Mouse (Mus musculus): ENCODE results near the gene Dhdh.
"Not testable (repeated sequence)": the region's sequence is repeated elsewhere in the genome, so short reads cannot be mapped to it uniquely, and the experiment has no call there.

The Dhdh gene

GRCm38 (mm10) chr7:45482166-45482565 is 6.4 kb downstream of the Dhdh start:
- H3K4me1 ChIP-seq (replicated peaks; ENCODE audit: low read depth, low read length) = peaks cover 46% of the 10 kb centered on the region
- no peaks in the 10 kb centered on the region for H3K9me3 ChIP-seq (ENCODE audit: low read length)
- H3K4me3 ChIP-seq (replicated peaks; ENCODE audit: low read length) = no peak overlapping the region
- TF ChIP-seq CTCF (conservative IDR thresholded peaks at IDR 0.05; ENCODE audit: low read length) (no peak), POU5F1 (IDR thresholded peaks at IDR 0.05; ENCODE audit: borderline replicate concordance, low read length) (no peak), NANOG (IDR thresholded peaks at IDR 0.05; ENCODE audit: borderline replicate concordance, low read length) (no peak)
- no peaks in the 10 kb centered on the region for H3K27me3 ChIP-seq (ENCODE audit: insufficient read depth, low read length)
- peaks cover 59% of the 10 kb centered on the region for H3K36me3 ChIP-seq (ENCODE audit: insufficient read depth, low read length)

DNA sequence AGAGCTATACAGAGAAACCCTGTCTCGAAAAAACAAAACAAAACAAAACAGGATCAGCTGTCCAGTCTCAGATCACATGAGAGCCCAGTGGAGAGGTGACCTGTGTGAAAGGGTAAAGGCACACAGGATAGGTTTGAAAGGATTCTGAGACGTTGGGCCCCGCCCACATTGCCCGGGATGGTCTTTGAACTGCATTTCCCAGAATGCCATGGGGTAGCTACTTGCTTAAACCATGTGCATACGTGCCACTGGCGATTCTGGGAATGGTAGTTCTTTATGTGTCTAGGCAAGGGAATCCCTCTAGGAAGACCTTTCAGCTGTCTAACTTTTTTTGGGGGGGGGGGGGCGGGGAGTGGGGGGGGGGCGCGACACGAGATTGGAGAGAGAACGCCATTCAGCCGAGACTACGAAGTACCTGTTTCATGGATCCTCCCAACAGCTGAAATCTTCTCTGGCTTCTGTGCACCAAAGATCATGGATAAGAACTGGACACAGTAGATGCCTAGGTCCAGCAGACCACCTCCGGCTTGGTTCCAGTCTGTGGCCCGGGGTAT is 7.2 kb downstream of the Dhdh start, which contains the start of gene Tulp2:
Tulp2 (plus strand) TSS at position 504 of the 554 bp plus-strand sequence.
- H3K4me1 ChIP-seq (replicated peaks; ENCODE audit: low read depth, low read length) = peaks cover 47% of the 10 kb centered on the region
- no peaks in the 10 kb centered on the region for H3K9me3 ChIP-seq (ENCODE audit: low read length)
- TF ChIP-seq POU5F1 (IDR thresholded peaks at IDR 0.05; ENCODE audit: borderline replicate concordance, low read length) = no peak
- no peak for TF ChIP-seq CTCF (conservative IDR thresholded peaks at IDR 0.05; ENCODE audit: low read length)
- no peak for TF ChIP-seq NANOG (IDR thresholded peaks at IDR 0.05; ENCODE audit: borderline replicate concordance, low read length)
- no peak within 1 kb of the TSS for H3K4me3 ChIP-seq (replicated peaks; ENCODE audit: low read length)
- H3K36me3 ChIP-seq (ENCODE audit: insufficient read depth, low read length) = peaks cover 58% of the 10 kb centered on the region
- no peaks in the 10 kb centered on the region for H3K27me3 ChIP-seq (ENCODE audit: insufficient read depth, low read length)

DNA sequence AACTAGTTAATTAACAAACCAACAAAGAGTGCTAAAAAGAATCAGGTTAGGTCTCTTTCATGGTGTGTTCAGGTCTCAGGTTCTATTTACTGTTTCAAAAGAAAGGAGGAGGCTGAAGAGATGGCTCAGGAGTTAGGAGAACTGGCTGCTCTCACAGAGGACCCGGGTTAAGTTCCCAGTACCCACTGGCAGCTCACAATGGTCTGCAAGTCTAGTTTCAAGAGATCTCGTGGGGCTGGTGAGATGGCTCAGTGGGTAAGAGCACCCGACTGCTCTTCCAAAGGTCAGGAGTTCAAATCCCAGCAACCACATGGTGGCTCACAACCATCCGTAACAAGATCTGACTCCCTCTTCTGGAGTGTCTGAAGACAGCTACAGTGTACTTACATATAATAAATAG is 8.3 kb downstream of the Dhdh start:
- H3K27me3 ChIP-seq (ENCODE audit: insufficient read depth, low read length); H3K9me3 ChIP-seq (ENCODE audit: low read length); H3K4me3 ChIP-seq (replicated peaks; ENCODE audit: low read length): not testable (repeated sequence)
- Histone ChIP-seq H3K4me1 (replicated peaks; ENCODE audit: low read depth, low read length) (peaks cover 51% of the 10 kb centered on the region), H3K36me3 (ENCODE audit: insufficient read depth, low read length) (peaks cover 49% of the 10 kb centered on the region)

GRCm38 (mm10) chr7:45478774-45479173 is 9.8 kb downstream of the Dhdh start:
- H3K4me3 ChIP-seq (replicated peaks; ENCODE audit: low read length) = no peak overlapping the region
- H3K27me3 ChIP-seq (ENCODE audit: insufficient read depth, low read length) = no peaks in the 10 kb centered on the region
- TF ChIP-seq CTCF (conservative IDR thresholded peaks at IDR 0.05; ENCODE audit: low read length) (no peak), POU5F1 (IDR thresholded peaks at IDR 0.05; ENCODE audit: borderline replicate concordance, low read length) (no peak), NANOG (IDR thresholded peaks at IDR 0.05; ENCODE audit: borderline replicate concordance, low read length) (no peak)
- peaks cover 61% of the 10 kb centered on the region for H3K4me1 ChIP-seq (replicated peaks; ENCODE audit: low read depth, low read length)
- H3K36me3 ChIP-seq (ENCODE audit: insufficient read depth, low read length) = peaks cover 42% of the 10 kb centered on the region
- no peaks in the 10 kb centered on the region for H3K9me3 ChIP-seq (ENCODE audit: low read length)

GRCm38 (mm10) chr7:45477003-45477402 is 11.6 kb downstream of the Dhdh start:
- Histone ChIP-seq H3K36me3 (ENCODE audit: insufficient read depth, low read length) (peaks cover 32% of the 10 kb centered on the region), H3K4me1 (replicated peaks; ENCODE audit: low read depth, low read length) (peaks cover 55% of the 10 kb centered on the region), H3K27me3 (ENCODE audit: insufficient read depth, low read length) (no peaks in the 10 kb centered on the region), H3K4me3 (replicated peaks; ENCODE audit: low read length) (no peak overlapping the region), H3K9me3 (ENCODE audit: low read length) (no peaks in the 10 kb centered on the region)
- no peak for TF ChIP-seq NANOG (IDR thresholded peaks at IDR 0.05; ENCODE audit: borderline replicate concordance, low read length)
- TF ChIP-seq CTCF (conservative IDR thresholded peaks at IDR 0.05; ENCODE audit: low read length) = peak; percentile 53

- H3K27me3 ChIP-seq (ENCODE audit: insufficient read depth, low read length) = no peaks in the 10 kb centered on the region
- no peak overlapping the region for H3K4me3 ChIP-seq (replicated peaks; ENCODE audit: low read length)
- H3K36me3 ChIP-seq (ENCODE audit: insufficient read depth, low read length) = peaks cover 32% of the 10 kb centered on the region
- no peak for TF ChIP-seq POU5F1 (IDR thresholded peaks at IDR 0.05; ENCODE audit: borderline replicate concordance, low read length)
- no peak for TF ChIP-seq NANOG (IDR thresholded peaks at IDR 0.05; ENCODE audit: borderline replicate concordance, low read length)
- TF ChIP-seq CTCF (conservative IDR thresholded peaks at IDR 0.05; ENCODE audit: low read length) = no peak
- peaks cover 50% of the 10 kb centered on the region for H3K4me1 ChIP-seq (replicated peaks; ENCODE audit: low read depth, low read length)
- H3K9me3 ChIP-seq (ENCODE audit: low read length) = no peaks in the 10 kb centered on the region
Observed at GRCm38 (mm10) chr7:45476453-45476852, 12.2 kb downstream of the Dhdh start.

DNA sequence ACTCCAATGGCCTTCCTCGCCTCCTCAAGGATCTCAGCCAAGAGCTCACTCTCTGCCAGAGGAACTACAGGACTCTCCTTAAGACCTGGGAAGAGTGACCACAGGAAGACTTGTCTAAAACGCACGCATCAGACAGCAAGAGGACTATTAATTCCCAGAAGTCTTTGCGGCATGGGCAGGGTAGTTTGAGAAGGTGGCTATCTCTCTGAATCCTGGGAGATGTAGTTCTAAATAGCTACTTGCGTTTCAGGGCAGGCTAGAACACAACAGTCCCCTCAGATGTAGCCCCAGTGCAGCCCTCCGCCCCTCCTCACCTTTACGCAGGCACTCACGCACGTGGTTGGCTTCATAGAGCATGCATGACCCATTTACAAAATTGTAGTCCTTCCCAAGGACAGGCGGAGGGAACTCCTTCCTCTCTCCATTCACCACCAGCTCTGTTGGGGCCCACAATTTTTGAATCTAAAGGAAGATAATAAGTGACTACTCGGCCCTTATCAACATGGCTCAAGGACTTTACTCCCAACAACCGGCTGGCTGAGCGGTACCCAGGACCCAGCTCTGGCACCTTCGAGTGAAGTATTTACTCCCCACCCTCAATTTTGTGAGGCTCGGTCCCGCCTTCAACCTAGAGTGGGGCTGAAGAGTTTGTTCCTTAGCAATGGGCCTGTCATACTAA is 13.2 kb downstream of the Dhdh start:
- Histone ChIP-seq H3K36me3 (ENCODE audit: insufficient read depth, low read length) (peaks cover 32% of the 10 kb centered on the region), H3K4me3 (replicated peaks; ENCODE audit: low read length) (peak overlapping the region; percentile 75), H3K4me1 (replicated peaks; ENCODE audit: low read depth, low read length) (peaks cover 51% of the 10 kb centered on the region), H3K27me3 (ENCODE audit: insufficient read depth, low read length) (no peaks in the 10 kb centered on the region), H3K9me3 (ENCODE audit: low read length) (no peaks in the 10 kb centered on the region)
- TF ChIP-seq POU5F1 (IDR thresholded peaks at IDR 0.05; ENCODE audit: borderline replicate concordance, low read length) = no peak
- no peak for TF ChIP-seq NANOG (IDR thresholded peaks at IDR 0.05; ENCODE audit: borderline replicate concordance, low read length)
- no peak for TF ChIP-seq CTCF (conservative IDR thresholded peaks at IDR 0.05; ENCODE audit: low read length)

- H3K4me3 ChIP-seq (replicated peaks; ENCODE audit: low read length) = no peak overlapping the region
- TF ChIP-seq POU5F1 (IDR thresholded peaks at IDR 0.05; ENCODE audit: borderline replicate concordance, low read length) (no peak), CTCF (conservative IDR thresholded peaks at IDR 0.05; ENCODE audit: low read length) (peak; percentile 92)
Observed at GRCm38 (mm10) chr7:45470869-45471268, 17.7 kb downstream of the Dhdh start.

DNA sequence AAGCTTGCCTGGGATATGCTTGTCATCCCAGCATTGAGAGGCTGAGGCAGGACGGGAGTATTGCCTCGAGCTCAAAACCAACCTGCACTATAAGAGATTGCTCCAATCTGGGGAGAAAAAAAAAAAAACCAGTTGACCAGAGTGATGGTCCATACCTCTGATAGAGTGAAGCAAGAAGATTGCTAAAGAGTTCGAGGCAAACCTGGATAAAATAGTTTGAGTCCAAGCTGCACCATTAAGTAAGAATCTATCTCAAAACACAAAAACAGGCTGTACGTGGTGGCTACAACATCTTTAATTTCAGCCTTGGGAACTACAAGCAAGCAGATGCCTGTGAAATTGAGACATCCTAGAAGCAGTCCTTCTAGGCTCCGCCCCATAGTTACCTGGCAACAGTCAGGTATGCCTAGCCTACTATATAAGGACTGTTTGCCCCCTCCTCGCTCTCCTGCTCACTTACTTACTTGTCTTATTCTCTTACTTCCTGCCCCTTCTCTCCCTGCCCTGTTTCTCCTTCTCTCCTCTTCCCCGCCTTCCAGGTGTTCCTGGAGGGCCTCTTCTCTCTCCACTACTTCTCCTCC is 21.4 kb downstream of the Dhdh start:
- Histone ChIP-seq H3K27me3 (ENCODE audit: insufficient read depth, low read length) (no peaks in the 10 kb centered on the region), H3K36me3 (ENCODE audit: insufficient read depth, low read length) (peaks cover 40% of the 10 kb centered on the region), H3K4me1 (replicated peaks; ENCODE audit: low read depth, low read length) (peaks cover 53% of the 10 kb centered on the region), H3K9me3 (ENCODE audit: low read length) (no peaks in the 10 kb centered on the region), H3K4me3 (replicated peaks; ENCODE audit: low read length) (peak overlapping the region; percentile 99)
- TF ChIP-seq POU5F1 (IDR thresholded peaks at IDR 0.05; ENCODE audit: borderline replicate concordance, low read length) (no peak), CTCF (conservative IDR thresholded peaks at IDR 0.05; ENCODE audit: low read length) (no peak), NANOG (IDR thresholded peaks at IDR 0.05; ENCODE audit: borderline replicate concordance, low read length) (no peak)

More at GRCm38 (mm10) chr7:45470869-45471268, 17.7 kb downstream of the Dhdh start:
- Histone ChIP-seq H3K36me3 (ENCODE audit: insufficient read depth, low read length) (peaks cover 7% of the 10 kb centered on the region), H3K9me3 (ENCODE audit: low read length) (no peaks in the 10 kb centered on the region), H3K4me1 (replicated peaks; ENCODE audit: low read depth, low read length) (peaks cover 34% of the 10 kb centered on the region), H3K27me3 (ENCODE audit: insufficient read depth, low read length) (no peaks in the 10 kb centered on the region)

All from E14TG2a.4 (cell line).